Mouse (Mus musculus): ENCODE measurements around the gene Csnk1g1.

The Csnk1g1 gene

DNA sequence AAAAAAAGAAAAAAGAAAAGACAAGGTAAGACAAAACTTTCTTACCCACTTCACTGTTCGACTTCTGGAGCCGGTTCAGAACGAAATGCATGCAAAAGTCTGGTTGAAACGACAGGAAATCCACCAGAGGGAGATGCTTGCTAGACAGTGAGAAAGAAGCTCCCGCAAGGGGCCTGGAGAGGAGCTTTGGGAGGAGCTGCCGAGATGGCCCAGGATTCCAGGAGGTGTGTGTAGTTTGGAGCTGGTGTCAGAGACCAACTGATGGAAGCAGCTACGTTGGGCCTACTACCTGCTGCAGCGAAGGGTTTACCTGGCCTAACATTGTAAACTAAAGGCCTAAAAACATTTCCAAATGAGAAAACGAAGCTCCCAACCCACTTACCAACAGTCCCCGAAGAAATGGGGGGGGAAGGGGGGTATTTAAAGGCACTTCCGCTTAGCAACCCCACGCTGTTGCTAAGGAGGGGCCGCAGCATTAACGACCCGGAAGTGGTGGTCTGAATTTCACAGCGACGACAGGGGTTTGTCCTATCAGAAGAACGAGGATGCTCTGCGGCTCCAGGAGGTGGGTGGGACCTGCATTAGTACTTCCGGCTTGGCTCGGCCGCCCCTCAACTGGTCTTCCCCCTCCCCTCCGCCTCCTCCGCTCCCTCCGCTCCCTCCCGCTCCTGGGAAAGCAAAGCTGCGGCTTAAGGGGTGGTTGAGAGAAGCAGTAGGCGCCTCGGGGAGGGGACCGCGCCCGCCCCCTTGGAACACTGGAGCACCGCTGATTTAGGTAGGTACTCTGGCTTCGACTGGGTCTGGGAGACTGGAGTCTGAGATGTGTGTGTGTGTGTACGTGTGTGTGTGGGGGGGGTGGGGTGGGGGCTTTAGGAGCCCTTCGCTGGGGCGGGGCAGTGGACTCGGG is at the start of gene Csnk1g1, which contains the start of gene Trip4:
Csnk1g1 (plus strand) TSS at position 531 of the 907 bp plus-strand sequence.
Trip4 (minus strand) TSS at position 401 of the 907 bp plus-strand sequence.
- peak; percentile 96 to 97 for DNase-seq

DNA sequence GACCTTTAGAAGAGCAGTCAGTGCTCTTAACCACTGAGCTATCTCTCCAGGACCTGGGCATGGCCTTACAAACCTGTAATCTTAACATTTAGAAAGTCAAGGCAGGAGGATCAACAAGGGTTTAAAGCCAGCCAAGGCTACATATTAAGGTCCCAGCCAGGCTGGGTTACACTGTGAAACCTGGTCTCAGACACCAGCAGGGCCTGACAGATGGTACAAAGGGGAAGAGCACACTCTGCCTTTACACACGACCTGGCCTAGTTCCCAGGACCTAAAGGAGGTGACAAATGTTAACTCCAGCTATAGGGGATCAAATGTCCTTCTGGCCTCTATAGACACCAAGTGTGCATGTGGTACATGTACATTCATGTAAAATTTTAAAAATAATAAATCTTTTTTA is 49.1 kb upstream of the Csnk1g1 start:
- DNase-seq: peak; percentile 26 to 41

- peak; percentile 94 to 95 for DNase-seq
Measured at GRCm38 (mm10) chr9:65884564-65885315, 24.0 kb upstream of the Csnk1g1 start.

DNA sequence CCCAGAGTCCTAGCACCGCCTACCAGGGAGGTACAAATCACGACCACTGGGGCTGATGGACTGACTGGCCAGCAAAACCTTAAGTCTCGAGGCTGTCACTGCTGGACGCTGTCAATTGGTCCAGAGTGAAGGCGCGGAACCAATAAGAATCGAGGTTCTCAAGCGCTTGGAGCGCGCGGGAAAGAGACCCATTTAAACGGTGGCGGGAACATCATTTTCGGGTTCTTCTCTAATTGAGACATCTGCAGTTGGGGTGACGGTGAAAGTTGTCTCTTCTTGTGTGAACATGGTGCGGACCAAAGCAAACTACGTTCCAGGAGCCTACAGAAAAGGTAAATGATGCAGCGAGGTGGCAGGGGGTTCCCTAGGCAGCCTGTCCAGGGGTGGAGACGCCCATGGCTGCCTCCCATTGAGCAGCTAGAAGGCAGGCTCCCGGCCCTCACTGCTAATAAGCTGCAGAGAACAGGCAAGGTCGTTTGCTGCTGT is 18.5 kb upstream of the Csnk1g1 start, which contains the start of gene Pclaf:
Pclaf (plus strand) TSS at position 95 of the 486 bp plus-strand sequence.
- DNase-seq: peak; percentile 65

GRCm38 (mm10) chr9:65891126-65891525 is 17.6 kb upstream of the Csnk1g1 start:
- no peak for DNase-seq

DNA sequence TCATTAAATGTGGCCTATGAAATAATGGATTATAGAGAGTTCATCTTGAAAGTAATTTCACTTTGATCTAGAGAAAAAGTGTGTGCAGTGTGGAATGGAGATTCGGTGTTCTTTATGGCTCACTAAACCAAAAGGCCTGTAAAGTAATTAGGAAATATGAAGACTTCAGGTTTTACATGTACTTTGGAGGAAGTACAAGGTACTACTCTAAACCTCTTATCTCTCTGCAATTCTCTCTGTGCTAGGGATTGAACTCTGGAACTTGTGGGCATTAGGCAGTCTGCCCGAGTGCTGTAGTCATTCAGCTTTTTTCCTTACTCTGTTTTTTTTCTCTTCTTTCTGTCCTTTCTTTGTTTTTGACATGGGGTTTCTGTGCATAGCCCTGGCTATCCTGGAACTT is 11.7 kb upstream of the Csnk1g1 start:
- DNase-seq: no peak

DNA sequence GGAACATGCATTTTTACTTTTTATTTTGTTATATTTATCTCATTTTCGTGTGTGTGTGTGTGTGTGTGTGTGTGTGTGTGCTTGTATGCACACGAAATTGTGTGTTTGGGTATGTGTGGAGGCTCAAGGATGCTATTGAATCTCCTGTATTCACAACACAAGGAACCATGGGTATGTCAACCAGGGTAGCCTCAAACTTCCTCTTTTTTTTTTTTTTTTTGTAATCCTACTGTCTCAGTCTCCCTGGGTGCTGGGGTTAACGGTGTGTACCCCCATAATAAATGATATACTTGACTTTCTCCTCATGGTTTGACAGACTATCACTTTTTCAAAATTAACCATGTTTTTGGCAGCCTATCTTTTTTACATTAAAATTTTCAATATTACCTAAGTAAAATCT is 5.8 kb upstream of the Csnk1g1 start:
- DNase-seq: no peak

DNA sequence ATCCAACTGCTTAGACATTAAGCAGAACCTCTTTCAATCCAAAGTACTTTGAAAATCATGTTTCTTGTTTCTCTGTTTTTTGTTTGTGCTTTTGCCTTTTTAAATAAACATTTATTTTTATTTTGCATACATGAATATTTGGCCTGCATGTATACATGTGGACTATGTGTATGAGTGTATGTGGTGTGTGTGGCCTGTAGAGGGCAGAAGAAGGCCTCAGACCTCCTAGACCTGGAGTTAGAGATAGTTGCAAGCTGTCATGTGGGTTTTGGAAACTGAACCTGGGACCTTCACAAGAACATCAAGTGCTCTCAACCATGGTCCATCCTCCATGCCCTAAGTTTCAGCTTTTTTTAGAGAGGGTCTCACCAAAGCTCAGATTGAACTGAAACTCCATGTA is 5.3 kb upstream of the Csnk1g1 start:
- no peak for DNase-seq

DNA sequence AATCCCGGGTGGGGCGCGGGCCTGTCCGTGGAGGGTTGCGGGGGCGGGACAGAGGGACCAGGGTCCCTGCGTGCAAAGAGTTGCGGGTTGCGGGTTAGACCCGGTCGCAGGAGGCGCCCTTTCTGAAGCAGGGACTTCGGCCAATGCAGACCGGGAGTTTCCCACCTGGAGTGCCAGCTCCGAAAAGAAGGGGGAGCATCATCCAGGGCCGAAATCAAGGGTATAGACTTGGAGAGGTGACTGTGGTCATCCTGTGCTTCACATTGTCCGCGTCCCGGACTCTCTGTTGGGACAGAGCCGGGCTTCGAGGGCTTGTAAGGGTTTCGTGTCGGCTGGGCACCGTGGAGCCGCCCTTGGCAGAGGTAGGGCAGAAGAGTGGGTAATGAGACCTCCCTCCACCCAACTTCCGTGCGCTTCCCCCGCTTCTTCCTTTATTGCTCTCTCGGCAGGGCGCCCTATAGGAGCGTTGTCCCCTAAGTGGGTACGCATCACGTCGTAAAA is 627 bp downstream of the Csnk1g1 start:
- peak; percentile 77 to 78 for DNase-seq

DNA sequence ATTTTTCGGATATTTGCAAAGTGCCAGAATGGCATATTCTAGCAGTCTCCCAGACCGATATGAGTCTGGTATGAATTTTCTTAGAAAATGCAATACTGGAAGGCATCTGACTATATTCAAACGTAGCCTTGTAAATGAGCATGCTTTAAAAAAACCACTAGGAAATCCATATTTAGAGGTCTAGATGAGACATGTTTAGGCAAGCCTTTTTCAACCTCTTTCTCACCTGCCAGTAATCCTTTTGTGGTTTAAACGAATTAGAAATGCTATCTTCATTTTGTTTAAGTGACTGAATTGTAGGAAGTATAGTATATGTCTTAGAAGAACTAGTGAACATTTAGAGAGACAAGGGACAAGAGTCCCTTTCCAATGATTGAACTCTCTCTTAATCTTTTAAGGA is 1.1 kb downstream of the Csnk1g1 start:
- DNase-seq: no peak

- peak; percentile 20 to 64 for DNase-seq
Measured at GRCm38 (mm10) chr9:65913976-65914375, 5.3 kb downstream of the Csnk1g1 start.

DNA sequence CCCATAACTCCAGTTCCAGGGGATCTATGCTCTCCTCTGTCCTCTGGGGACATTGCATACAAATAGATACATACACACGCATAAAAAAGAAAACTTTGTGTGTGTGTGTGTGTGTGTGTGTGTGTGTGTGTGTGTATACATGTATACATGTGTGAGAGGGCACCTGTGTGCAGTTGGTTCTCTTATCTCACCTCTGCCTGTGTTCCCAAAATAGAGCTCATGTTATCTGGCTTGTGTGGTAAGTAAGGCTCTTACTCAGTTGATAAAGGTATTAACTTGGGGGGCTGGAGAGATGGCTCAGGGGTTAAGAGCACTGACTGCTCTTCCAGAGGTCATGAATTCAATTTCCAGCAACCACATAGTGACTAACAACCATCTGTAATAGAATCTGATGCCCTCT is 8.3 kb downstream of the Csnk1g1 start:
- DNase-seq: no peak

DNA sequence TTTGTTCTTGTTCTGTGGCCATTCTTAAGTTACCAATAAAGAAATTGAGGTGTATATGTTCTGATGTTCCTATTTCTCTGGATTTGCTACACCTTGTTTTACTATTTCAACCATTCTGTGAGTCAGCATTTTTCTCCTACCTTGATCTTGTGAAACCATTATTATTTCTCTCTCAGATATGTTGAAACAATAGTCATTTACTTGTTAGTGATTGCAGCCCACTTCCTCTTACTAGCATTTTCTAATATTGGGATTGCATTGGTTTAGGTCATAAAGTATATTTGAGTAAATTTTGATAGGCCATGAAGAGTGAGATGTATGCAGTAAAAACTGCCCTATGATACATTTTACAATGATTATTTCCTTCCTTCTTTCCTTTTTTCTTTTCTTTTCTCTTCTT is 19.7 kb downstream of the Csnk1g1 start:
- DNase-seq: no peak

DNA sequence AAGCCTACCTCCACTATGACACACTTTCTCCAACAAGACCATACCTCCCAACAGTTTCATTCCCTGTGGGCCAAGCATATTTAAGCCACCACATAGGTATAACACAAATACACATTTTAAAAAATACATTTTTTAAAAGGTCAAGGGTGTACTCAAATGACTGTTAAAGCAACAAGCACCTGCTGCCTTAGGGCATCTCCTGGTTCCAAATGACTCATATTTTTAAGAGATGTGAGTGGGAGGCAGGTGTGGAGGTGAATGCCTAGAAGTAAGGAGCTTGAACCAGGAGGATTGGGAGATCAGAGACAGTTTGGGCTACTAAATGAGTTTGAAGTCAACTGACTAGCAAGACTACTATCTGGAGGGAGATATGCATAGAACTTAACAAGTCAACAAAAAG is 21.1 kb downstream of the Csnk1g1 start:
- no peak for DNase-seq

DNA sequence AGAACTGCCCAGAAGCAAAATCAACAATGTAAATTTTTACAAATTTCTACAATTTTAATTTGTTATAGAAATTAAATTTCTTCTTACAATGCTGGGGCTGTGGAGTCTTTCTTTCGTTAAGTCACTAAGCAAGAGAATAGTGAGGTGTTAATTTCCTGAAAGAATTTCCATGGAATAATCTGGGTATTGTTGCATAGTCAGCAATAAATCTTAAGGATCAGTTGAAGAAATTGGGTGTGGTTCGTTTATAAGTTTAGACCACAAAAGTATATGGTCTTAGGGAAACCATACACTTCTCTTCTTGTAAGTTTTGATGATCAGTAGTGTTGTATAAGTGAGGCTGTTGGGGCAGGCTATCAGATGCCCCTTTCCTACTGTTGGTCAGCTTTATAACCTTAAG is 28.8 kb downstream of the Csnk1g1 start:
- no peak for DNase-seq

- peak; percentile 4 to 18 for DNase-seq
Measured at GRCm38 (mm10) chr9:65951082-65951587, 42.4 kb downstream of the Csnk1g1 start.

DNA sequence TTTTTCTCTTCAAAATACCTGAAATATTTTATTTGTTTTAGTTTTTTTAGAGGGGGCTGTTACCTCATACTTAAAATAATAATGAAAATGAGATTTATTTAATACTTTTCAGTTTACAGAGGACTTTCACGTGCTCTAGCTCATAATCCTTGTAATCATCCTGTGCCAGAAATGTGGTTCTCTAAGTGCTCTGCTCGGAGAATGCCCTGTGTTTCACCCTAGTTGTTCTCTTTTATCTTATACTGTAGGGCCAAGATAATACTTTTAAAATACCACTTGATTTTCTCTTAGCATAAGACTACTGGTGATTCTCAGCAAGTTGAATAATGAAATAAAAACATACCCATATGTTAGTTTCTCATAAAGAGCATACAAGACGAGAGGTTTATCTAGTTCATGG is 61.3 kb downstream of the Csnk1g1 start:
- DNase-seq: no peak

DNA sequence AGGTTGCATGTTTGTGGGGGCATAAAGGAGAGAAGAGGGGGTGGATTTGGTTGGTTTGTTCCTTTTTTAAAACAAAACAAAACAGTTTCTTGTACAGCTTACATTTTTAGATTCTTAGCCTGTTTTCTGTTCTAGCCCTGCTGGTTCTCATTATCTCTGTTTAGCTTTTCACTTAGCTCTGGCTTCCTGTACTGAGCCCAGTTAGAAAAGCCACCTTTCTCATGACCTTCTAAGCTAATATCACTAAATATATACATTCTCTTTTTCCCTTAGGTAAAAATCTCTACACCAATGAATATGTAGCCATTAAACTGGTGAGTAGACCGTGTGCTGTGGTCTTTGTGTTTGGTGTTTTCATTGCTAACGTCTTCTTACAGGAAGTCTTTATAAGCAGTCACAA is 64.5 kb downstream of the Csnk1g1 start:
- DNase-seq: no peak

DNA sequence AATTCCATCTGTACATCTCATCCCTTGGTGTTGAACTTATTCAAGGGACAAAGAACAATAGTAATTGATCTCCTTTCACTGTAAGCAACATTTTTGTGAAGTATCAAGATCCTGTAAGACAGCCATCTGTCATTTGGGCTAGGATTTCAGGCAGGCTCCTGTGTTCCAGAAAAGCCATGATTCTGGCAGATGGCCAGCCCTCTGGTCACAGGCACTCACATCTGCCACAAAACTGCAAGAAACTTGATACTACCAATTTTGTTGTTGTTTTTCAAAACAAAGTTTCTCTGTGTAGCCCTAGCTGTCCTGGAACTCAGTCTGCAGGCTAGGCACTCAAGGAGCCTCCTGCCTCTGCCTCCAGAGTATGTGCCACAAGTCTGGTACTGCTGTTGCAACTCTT is 67.2 kb downstream of the Csnk1g1 start:
- peak; percentile 64 to 70 for DNase-seq

GRCm38 (mm10) chr9:65982841-65983240 is 74.1 kb downstream of the Csnk1g1 start:
- DNase-seq: no peak

GRCm38 (mm10) chr9:65987021-65987420 is 78.3 kb downstream of the Csnk1g1 start:
- DNase-seq: no peak

GRCm38 (mm10) chr9:65995603-65996376 is 87.1 kb downstream of the Csnk1g1 start:
- no peak for DNase-seq
